Mouse (Mus musculus): ENCODE data around the gene Ulk4. TPM values are rescaled to one million over a fixed set of nuclear protein-coding genes. Genes with fewer than 3 reads are reported as not detected.

Gene Ulk4
- not detected in 2 replicates for polyA plus RNA-seq (2012; ENCODE audit: insufficient read depth, low replicate concordance)

DNA sequence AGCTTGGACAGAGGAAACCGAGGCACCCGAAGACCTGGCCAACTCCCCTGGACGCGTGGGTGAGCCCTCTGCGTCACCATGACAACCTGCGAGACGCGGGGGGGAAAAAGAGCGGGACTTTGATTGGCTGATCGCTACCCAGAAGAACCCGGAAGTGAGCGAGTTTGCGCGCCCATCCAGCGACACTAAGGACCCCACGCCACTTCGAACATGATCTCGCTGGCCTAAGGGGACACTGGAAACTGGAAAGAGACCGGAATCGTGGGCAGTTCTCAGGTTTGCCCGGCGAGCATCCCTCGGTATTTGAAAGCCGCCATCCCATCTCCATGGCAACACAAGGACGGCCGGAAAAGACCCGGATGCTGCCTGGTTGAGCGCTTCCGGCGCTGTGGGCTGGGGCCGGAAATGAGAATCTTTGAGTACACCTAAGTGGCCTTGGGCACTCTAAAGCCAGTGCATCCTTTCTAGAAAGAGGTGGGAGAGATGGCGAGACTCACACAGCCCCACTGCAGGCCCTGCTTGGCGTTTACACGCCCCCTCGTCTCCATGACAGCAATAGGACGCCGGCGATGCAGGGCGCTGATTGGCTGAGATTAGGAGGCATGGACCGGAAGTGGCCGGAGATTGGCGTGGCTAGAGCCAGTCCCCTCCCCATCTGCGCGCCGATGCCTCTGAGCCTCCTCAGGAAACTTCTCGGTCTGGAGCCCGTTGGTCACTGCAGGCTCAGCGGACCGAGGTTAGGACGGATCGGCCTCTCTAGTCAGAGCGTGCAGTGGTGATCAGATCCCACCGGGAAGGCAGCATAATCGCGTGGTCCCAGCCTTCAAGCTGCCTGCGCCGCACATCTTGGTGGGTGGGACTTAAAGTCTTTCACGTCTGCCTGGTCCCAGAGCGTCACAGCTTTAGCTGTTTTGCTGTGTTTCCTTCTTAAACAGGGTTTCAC is at the start of gene Ulk4:
Ulk4 (minus strand) TSS at position 80 of the 943 bp plus-strand sequence.
- TF ChIP-seq GATA1 (IDR thresholded peaks at IDR 0.05; ENCODE audit: borderline replicate concordance, low read length) (no peak), FLI1 (IDR thresholded peaks at IDR 0.05; ENCODE audit: low read length) (no peak; the same call in 1 of the 2 replicates)
- H3K9me3 ChIP-seq: peaks cover 6% of the 10 kb centered on the region
- peak within 1 kb of the TSS; percentile 93 for H3K4me3 ChIP-seq (replicated peaks)
- H3K4me1 ChIP-seq: peaks cover 26% of the 10 kb centered on the region
- H3K36me3 ChIP-seq (replicated peaks; ENCODE audit: low read length): no peaks in the 10 kb centered on the region
- peaks cover 59% of the 10 kb centered on the region for H3K27me3 ChIP-seq (replicated peaks)

DNA sequence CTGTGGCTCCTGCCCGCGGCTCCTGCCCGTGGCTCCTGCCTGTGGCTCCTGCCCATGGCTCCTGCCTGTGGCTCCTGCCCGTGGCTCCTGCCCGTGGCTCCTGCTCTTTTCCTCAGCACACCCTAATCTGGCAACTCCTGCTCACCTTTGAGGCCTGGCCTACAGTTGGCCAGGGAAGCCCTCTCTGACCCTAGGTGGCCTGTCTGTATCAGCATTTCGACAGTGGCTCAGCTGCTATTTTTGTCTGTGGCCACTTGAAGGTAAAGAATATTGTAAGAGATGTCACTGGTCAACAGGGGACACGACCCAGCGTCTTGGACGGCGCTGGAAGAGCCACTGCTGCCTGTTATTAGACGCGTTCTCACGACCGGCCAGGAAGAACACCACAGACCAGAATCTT is 45.0 kb upstream of the Ulk4 start:
- Histone ChIP-seq H3K9me3 (no peaks in the 10 kb centered on the region), H3K27me3 (replicated peaks) (no peaks in the 10 kb centered on the region), H3K36me3 (replicated peaks; ENCODE audit: low read length) (peaks cover 26% of the 10 kb centered on the region), H3K4me3 (replicated peaks) (no peak overlapping the region), H3K4me1 (peaks cover 30% of the 10 kb centered on the region)
- TF ChIP-seq GATA1 (IDR thresholded peaks at IDR 0.05; ENCODE audit: borderline replicate concordance, low read length): no peak

DNA sequence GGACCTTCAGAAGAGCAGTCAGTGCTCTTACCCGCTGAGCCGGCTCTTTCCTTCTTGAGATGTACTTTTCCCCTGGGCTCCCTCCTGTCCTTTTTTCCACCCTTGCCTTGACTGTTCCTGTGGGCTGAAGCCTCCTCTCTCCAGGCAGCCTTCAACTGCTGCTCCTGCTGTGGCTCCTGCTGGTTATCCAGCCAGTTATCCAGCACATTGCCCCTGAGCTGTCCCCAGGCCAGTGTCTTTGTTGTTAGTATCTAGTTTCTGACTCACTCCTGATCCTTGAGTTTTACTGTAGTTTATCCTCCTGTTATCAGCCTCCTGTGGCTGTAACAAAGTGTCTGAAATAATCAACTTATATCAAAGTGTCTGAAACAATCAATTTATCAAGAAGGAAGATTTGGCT is 44.1 kb upstream of the Ulk4 start:
- Histone ChIP-seq H3K4me3 (replicated peaks) (no peak overlapping the region), H3K4me1 (peaks cover 39% of the 10 kb centered on the region), H3K27me3 (replicated peaks) (no peaks in the 10 kb centered on the region), H3K36me3 (replicated peaks; ENCODE audit: low read length) (peaks cover 26% of the 10 kb centered on the region), H3K9me3 (no peaks in the 10 kb centered on the region)
- TF ChIP-seq FLI1 (IDR thresholded peaks at IDR 0.05; ENCODE audit: low read length): no peak
- no peak for TF ChIP-seq GATA1 (IDR thresholded peaks at IDR 0.05; ENCODE audit: borderline replicate concordance, low read length)

DNA sequence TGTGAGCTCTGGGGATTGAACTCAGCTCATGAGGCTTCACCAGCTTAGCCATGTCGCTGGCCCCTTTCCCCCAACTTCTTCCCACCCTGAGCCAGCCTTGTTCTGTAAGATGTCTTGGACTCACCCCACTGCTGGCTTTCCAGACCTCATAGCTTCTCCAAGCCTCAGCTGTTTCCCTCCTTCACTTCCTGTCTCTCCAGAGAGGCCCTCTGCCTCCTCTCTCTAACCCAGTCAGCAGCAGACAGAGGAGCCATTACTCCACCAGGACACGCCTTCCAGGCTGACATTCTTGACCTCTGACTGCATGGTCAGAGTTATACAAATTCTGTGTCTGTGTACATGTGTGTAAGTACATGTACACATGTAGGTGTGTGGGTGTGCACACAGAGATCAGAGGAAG is 43.4 kb upstream of the Ulk4 start:
- H3K4me1 ChIP-seq: peaks cover 46% of the 10 kb centered on the region
- peaks cover 26% of the 10 kb centered on the region for H3K36me3 ChIP-seq (replicated peaks; ENCODE audit: low read length)
- no peaks in the 10 kb centered on the region for H3K27me3 ChIP-seq (replicated peaks)
- TF ChIP-seq GATA1 (IDR thresholded peaks at IDR 0.05; ENCODE audit: borderline replicate concordance, low read length) (no peak), FLI1 (IDR thresholded peaks at IDR 0.05; ENCODE audit: low read length) (no peak)
- H3K4me3 ChIP-seq (replicated peaks): peak overlapping the region; percentile 46
- no peaks in the 10 kb centered on the region for H3K9me3 ChIP-seq

DNA sequence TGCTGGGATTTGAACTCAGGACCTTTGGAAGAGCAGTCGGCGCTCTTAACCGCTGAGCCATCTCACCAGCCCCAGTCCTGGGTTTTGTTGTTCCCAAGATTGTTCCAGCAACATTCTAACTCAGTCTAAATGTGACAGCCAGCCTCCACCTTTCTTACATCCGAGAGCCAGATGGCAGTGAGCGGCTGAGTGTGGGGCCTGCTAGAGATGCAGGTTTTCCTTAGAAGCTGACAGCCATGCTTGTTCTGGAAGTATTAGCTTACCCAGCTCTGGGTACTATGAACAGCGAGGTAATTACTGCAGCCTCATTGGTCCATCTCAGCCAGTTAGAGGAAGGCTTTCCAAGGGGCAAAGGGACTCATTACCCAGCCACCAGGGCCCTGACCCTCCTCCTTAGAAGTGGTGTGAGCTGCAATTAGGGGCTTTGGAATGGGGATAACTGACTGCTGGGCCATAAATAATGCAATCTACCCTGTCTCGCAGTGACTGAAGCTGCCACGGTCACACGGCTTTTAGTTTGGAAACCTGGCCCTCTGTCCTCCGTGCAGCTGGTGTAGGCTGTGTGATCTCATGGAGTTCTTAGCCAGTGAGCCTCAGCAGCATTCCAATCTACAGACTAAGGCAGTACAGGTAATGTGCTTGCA is 42.4 kb upstream of the Ulk4 start:
- no peaks in the 10 kb centered on the region for H3K27me3 ChIP-seq (replicated peaks)
- H3K36me3 ChIP-seq (replicated peaks; ENCODE audit: low read length): peaks cover 26% of the 10 kb centered on the region
- no peak for TF ChIP-seq FLI1 (IDR thresholded peaks at IDR 0.05; ENCODE audit: low read length)
- no peak for TF ChIP-seq GATA1 (IDR thresholded peaks at IDR 0.05; ENCODE audit: borderline replicate concordance, low read length)
- no peak overlapping the region for H3K4me3 ChIP-seq (replicated peaks)
- H3K4me1 ChIP-seq: peaks cover 56% of the 10 kb centered on the region
- H3K9me3 ChIP-seq: no peaks in the 10 kb centered on the region

DNA sequence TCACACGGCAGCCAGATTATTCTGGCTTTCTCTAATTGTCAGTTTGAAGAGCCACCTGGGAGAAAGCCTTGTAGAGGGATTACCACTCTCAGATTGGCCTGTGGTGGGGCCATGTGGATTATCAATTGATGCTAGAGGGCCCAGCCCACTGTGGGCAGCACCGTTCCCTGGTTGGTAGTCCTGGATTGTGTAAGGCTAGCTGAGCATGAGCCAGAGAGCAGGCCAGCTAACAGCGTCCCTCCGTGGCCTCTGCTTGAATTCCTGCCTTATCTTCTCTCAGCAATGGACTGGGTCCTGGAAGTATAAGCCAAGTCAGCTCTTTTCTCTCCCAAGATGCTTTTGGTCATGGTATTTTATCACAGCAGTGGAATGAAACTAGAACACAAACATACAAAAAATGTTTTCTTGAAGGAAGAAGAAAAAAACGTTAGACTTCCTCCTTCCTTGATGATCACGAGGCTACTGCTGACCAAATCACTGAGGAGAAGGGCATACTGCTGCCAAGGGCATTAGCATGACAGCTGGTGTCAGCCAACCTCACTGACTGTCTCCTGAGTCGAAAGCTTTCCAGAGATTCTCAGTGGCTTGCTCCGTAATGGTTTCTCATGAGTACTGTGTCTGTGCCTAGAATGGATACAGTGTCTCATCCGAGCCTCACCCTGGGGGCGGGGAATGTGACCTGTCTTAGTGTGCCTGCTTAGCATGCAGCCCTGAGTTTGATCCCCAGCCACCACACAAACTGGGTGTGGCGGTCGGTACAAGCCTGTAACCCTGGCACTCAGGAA is 39.8 kb upstream of the Ulk4 start:
- peaks cover 22% of the 10 kb centered on the region for H3K36me3 ChIP-seq (replicated peaks; ENCODE audit: low read length)
- peaks cover 2% of the 10 kb centered on the region for H3K27me3 ChIP-seq (replicated peaks)
- no peaks in the 10 kb centered on the region for H3K9me3 ChIP-seq
- H3K4me3 ChIP-seq (replicated peaks): peak overlapping the region; percentile 80
- H3K4me1 ChIP-seq: peaks cover 74% of the 10 kb centered on the region
- TF ChIP-seq GATA1 (IDR thresholded peaks at IDR 0.05; ENCODE audit: borderline replicate concordance, low read length) (no peak), FLI1 (IDR thresholded peaks at IDR 0.05; ENCODE audit: low read length) (no peak)

DNA sequence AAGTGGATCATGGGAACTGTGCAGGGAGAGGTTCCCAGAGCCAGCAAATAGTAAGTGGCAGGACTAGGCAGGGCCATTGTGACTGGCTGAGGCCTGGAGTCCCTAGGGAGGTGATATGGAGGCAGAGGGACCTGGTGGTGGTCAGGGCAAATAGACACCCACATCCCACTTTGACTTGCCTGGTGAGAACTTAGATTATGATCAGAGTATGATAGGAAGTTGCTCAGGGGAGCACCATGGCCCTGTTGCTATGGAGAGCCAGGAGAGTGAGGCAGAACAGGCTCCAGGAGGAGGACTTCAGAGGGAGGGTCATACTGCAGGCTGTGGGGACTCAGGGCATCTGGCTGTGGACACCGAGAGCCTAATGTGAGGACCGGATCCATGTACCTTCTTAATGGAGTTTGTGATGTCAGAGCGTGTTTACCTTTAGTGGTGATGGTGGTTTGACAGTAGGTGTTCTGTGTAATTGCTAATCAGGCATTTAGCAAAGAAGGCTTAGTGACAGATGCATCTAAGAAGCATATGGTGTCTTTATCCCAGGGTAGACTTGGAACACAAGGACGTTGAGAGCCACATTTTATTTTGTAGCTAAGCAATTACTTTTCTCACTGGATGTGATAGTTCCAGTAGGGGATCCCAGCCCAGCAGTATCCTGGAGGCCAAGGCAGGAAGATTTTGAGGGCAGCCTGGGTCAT is 39.1 kb upstream of the Ulk4 start:
- TF ChIP-seq GATA1 (IDR thresholded peaks at IDR 0.05; ENCODE audit: borderline replicate concordance, low read length): no peak
- no peak for TF ChIP-seq FLI1 (IDR thresholded peaks at IDR 0.05; ENCODE audit: low read length)
- Histone ChIP-seq H3K4me3 (replicated peaks) (peak overlapping the region; percentile 64), H3K4me1 (peaks cover 73% of the 10 kb centered on the region), H3K36me3 (replicated peaks; ENCODE audit: low read length) (peaks cover 15% of the 10 kb centered on the region), H3K27me3 (replicated peaks) (peaks cover 2% of the 10 kb centered on the region), H3K9me3 (no peaks in the 10 kb centered on the region)

DNA sequence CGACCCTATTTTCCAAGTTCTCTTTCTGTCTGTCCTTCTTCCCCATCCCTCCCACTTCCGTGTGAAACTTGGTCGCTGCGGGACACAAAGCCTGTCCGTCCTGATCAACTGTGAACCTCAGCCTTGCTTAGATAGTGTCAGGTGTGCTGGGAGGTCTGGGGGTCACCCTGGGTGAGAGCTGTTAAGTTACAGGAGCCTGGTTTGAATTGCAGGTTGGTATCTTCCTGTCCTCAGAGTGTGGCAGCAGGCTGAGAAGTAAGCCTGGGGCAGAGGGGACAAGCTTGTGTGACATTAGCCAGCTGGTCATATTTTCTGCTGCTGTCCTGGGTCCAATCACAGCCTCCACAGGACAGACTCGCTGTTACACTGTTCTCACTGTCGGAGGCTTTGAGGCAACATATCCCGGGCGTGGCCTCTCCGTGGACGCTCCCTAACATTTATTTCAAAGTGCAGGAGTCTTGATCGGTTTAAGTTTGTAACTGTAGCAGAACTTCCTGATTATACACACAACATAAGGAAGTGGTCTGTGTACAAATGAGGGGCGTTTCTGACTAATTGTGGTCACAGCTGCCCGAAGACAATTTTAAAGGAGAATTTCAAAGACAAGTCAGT is 37.6 kb upstream of the Ulk4 start:
- Histone ChIP-seq H3K27me3 (replicated peaks) (peaks cover 2% of the 10 kb centered on the region), H3K4me1 (peaks cover 62% of the 10 kb centered on the region), H3K36me3 (replicated peaks; ENCODE audit: low read length) (peaks cover 13% of the 10 kb centered on the region), H3K9me3 (no peaks in the 10 kb centered on the region), H3K4me3 (replicated peaks) (peak overlapping the region; percentile 93)
- no peak for TF ChIP-seq FLI1 (IDR thresholded peaks at IDR 0.05; ENCODE audit: low read length)
- TF ChIP-seq GATA1 (IDR thresholded peaks at IDR 0.05; ENCODE audit: borderline replicate concordance, low read length): no peak

All from megakaryocyte, embryonic 14.5 days (primary cell).